Mouse (Mus musculus) liver, postnatal 0 days (tissue): ENCODE results near the gene Pou6f2. TPM values are rescaled to one million over a fixed set of nuclear protein-coding genes. Genes with fewer than 3 reads are reported as not detected.

Source experiments
- ATAC-seq: fragments of 200-750 bp; cut with Nextera tagmentation; 2 replicates; pipeline ENCODE4 v1.8.0; 2017; ENCODE audit warnings: mild to moderate bottlenecking, moderate library complexity
- DNase-seq: peaks from one replicate; pipeline ENCODE4 v3.0.0-alpha.2; 2016
- H3K27ac ChIP-seq: fragments of 300-500 bp; sonication (generic); 2 replicates; pipeline ENCODE4 v1.5.1; 2014; ENCODE audit warnings: antibody characterized with exemption, moderate library complexity, mild to moderate bottlenecking, low read depth
- H3K27me3 ChIP-seq: fragments of 300-500 bp; sonication (generic); 2 replicates; pipeline ENCODE4 v1.6.1; 2014; ENCODE audit warnings: low read length, control low read depth, mixed read lengths; ENCODE audit not compliant: insufficient read depth
- H3K36me3 ChIP-seq: fragments of 300-500 bp; sonication (generic); replicated peaks from 2 replicates; pipeline ENCODE4 v1.6.1; 2014; ENCODE audit warnings: mild to moderate bottlenecking, control low read depth, low read length, moderate library complexity, mixed read lengths; ENCODE audit not compliant: insufficient read depth
- H3K4me1 ChIP-seq: fragments of 300-500 bp; sonication (generic); 2 replicates; pipeline ENCODE4 v1.6.1; 2014; ENCODE audit warnings: antibody characterized with exemption, mild to moderate bottlenecking, control low read depth; ENCODE audit not compliant: insufficient read depth
- H3K4me2 ChIP-seq: fragments of 300-500 bp; sonication (generic); 2 replicates; pipeline ENCODE4 v1.6.1; 2014; ENCODE audit warnings: low read depth, mild to moderate bottlenecking, low read length, moderate library complexity, mixed read lengths
- H3K4me3 ChIP-seq: fragments of 300-500 bp; sonication (generic); 2 replicates; pipeline ENCODE4 v1.5.1; 2014; ENCODE audit warnings: low read depth, low read length
- H3K9ac ChIP-seq: fragments of 300-500 bp; sonication (generic); replicated peaks from 2 replicates; pipeline ENCODE4 v1.6.1; 2014; ENCODE audit warnings: mild to moderate bottlenecking, moderate library complexity
- H3K9me3 ChIP-seq: fragments of 300-500 bp; sonication (generic); 2 replicates; pipeline ENCODE4 v1.6.1; 2016; ENCODE audit warnings: mild to moderate bottlenecking, control low read depth, low read length, mixed read lengths
- CTCF ChIP-seq: sonication (generic); IDR thresholded peaks from 2 replicates; pipeline ENCODE4 v1.5.1; 2016; ENCODE audit warnings: antibody characterized with exemption, low read depth
- EP300 ChIP-seq: IDR thresholded peaks from 2 replicates; pipeline ENCODE4 v1.6.1; 2016; ENCODE audit warnings: antibody characterized with exemption, low read depth, mild to moderate bottlenecking
- WGBS: fragments of 180-500 bp; shearing (Covaris S2); extraction: QIAGEN DNeasy Blood & Tissue Kit; methylation state at CpG from one replicate; pipeline ENCODE4 v1.1.7; 2014; ENCODE audit not compliant: insufficient replicate concordance; 5-methylcytosine and 5-hydroxymethylcytosine counted together
- polyA plus RNA-seq: library from polyadenylated mRNA; unstranded; fragments of >200 nt; fragmentation: Nextera tagmentation; extraction: Ambion mirVana; gene quantifications from 2 replicates; pipeline ENCODE4 v1.2.1, GENCODE M21; 2015

Gene Pou6f2
- polyA plus RNA-seq, 1 experiment from 2014 or later, result not detected

DNA sequence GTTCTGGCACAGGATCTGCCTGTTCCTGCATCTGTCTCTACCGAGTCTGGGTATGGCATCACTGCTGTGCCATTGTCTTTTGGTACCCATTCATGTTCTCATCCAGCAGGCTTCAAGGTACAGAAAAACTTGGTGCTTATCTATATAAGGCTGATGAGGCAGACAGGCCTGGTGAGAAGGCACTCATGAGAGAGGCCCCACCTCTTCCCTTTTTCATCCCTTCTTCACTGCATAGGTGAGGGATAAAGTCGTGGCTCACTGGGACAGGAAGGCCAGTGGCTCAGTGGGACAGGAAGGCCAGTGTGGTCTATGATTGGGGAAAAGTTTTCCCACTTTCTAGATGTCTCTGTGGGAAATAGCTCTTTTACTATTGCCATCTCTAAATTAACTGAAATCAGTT lies 263.8 kb downstream of the Pou6f2 start:
- Histone ChIP-seq H3K4me1 (no peaks in the 10 kb centered on the region), H3K36me3 (no peaks in the 10 kb centered on the region), H3K4me3 (no peak overlapping the region), H3K27ac (no peak overlapping the region), H3K27me3 (no peaks in the 10 kb centered on the region), H3K9me3 (no peaks in the 10 kb centered on the region), H3K9ac (no peak overlapping the region), H3K4me2 (no peak overlapping the region)
- 45% methylated on average over 2 of the region's 2 CpGs for WGBS
- DNase-seq (no peak), ATAC-seq (no peak)
- TF ChIP-seq CTCF, result no peak
- TF ChIP-seq EP300, result no peak

DNA sequence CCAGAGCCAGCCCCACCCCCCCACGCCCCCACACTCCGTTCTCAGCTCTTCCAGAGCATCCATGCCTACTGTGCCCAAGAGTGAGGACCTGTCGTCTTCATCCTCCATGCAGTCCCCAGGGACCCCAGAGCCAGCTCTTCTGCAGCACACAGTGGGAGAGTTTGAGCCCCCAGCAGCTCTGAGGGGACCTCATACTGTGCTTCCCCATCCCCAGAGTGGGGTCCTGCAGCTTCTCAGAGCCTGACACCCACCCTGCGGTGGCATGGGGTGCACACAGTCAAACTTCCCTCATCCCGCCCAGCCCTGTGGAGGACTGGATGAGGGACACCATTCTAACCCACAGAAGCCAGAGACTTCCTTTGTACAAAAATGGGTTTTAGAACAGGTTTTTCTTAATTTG lies 264.3 kb downstream of the Pou6f2 start:
- Histone ChIP-seq H3K4me2 (no peak overlapping the region), H3K27ac (no peak overlapping the region), H3K4me1 (no peaks in the 10 kb centered on the region), H3K27me3 (no peaks in the 10 kb centered on the region), H3K9ac (no peak overlapping the region), H3K36me3 (no peaks in the 10 kb centered on the region), H3K9me3 (no peaks in the 10 kb centered on the region), H3K4me3 (no peak overlapping the region)
- no peak for TF ChIP-seq CTCF
- no peak for TF ChIP-seq EP300
- DNase-seq (no peak), ATAC-seq (no peak)
- WGBS, result 70% methylated on average over 5 of the region's 5 CpGs

DNA sequence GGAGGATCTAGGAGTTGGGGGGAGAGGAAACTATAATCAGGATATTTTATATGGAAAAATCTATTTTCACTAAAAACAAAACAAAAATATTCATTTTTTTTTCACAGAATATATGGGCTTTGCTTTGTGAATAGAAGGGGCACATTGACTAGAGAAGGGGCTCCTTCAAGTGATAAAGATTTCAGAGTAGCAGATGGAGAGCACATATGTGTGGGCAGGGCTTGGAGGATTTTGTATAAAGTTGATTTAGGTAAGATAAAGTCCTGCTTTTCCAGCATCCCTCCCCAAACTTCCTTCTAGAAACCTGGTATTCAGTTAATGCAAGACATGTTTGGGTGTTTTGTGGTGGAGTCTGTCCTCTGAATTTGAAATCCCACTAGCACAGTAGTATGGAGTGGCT lies 266.2 kb downstream of the Pou6f2 start:
- no peaks in the 10 kb centered on the region for H3K36me3 ChIP-seq
- DNase-seq (no peak), ATAC-seq (no peak)
- H3K4me3 ChIP-seq, result no peak overlapping the region
- no peak for TF ChIP-seq EP300
- TF ChIP-seq CTCF, result no peak
- no peak overlapping the region for H3K4me2 ChIP-seq
- H3K9me3 ChIP-seq, result no peaks in the 10 kb centered on the region
- no peaks in the 10 kb centered on the region for H3K27me3 ChIP-seq
- H3K9ac ChIP-seq, result no peak overlapping the region
- H3K4me1 ChIP-seq, result no peaks in the 10 kb centered on the region
- no peak overlapping the region for H3K27ac ChIP-seq

DNA sequence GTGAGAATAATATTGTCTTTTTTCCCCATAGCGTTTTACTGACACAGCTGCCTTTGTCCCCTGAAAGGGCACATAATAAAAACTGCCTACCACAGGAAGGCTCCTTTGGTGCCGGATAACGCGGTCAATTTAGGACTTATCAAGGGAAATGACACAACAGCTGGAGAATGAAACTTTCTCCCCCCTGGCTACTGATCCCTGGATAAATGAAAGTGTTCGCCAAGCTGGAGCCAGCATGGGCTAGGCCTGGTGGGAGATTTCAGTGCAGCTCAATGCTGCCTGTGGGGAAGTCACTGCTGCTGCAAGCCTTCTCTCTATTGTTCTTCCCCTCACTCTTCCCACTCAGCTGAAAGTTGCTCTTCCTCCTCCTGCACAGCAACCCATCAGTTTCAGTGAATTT lies 267.8 kb downstream of the Pou6f2 start:
- Histone ChIP-seq H3K27me3 (no peaks in the 10 kb centered on the region), H3K36me3 (no peaks in the 10 kb centered on the region), H3K27ac (no peak overlapping the region), H3K4me2 (no peak overlapping the region), H3K9ac (no peak overlapping the region), H3K4me1 (no peaks in the 10 kb centered on the region), H3K9me3 (no peaks in the 10 kb centered on the region), H3K4me3 (no peak overlapping the region)
- DNase-seq (no peak), ATAC-seq (no peak)
- 59% methylated on average over 5 of the region's 5 CpGs for WGBS
- TF ChIP-seq CTCF (no peak), EP300 (no peak)

DNA sequence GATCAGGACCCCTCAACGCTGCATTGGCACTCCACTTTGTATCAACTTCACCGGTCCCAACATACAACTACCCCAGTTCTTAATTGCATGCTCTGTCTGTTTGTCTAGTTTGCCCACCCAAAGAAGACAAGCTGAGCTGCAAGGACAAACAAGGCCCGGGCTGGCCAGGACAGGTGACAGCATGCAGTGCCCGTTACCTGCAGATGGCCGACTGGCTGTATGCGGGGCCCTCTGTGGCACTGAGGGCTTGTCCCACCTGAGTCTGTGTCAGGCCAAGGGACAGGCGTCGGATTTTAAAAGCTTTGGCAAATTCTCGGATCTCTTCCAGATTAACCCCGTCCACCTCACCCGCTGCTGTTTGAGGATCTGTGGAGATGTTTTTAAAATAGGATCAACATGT lies 268.7 kb downstream of the Pou6f2 start:
- no peak for ATAC-seq

DNA sequence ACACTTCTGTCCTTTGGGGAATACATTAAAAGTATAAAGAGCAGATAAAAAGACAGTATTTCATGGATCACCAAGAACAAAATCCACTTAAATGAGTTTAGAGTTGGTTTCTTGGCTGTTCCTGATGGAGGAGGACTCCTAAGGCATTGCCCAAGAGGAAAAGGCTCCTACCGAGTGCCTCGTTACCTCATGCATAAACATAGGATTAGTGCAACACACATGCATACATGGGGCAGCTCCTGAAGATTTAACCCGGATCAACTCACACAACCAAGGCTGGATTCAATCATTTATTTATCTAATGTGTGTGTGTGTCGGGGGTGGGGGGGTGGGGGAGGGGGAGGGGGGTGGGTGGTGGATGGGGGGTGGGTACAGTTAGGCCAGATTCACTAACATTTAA lies 269.4 kb downstream of the Pou6f2 start:
- Histone ChIP-seq H3K36me3 (no peaks in the 10 kb centered on the region), H3K9me3 (no peaks in the 10 kb centered on the region), H3K4me2 (no peak overlapping the region), H3K4me3 (no peak overlapping the region), H3K27ac (no peak overlapping the region), H3K27me3 (no peaks in the 10 kb centered on the region), H3K9ac (no peak overlapping the region), H3K4me1 (no peaks in the 10 kb centered on the region)
- 50% methylated on average over 4 of the region's 4 CpGs for WGBS
- DNase-seq (no peak), ATAC-seq (no peak)
- TF ChIP-seq EP300 (no peak), CTCF (no peak)

More for the DNA sequence above, 268.7 kb downstream of the Pou6f2 start:
- DNase-seq, result no peak
- no peaks in the 10 kb centered on the region for H3K36me3 ChIP-seq
- H3K4me2 ChIP-seq, result no peak overlapping the region
- TF ChIP-seq CTCF, result no peak
- no peak for TF ChIP-seq EP300
- H3K4me3 ChIP-seq, result no peak overlapping the region
- no peaks in the 10 kb centered on the region for H3K27me3 ChIP-seq
- WGBS, result 76% methylated on average over 11 of the region's 11 CpGs
- H3K4me1 ChIP-seq, result no peaks in the 10 kb centered on the region
- H3K9me3 ChIP-seq, result no peaks in the 10 kb centered on the region
- H3K27ac ChIP-seq, result no peak overlapping the region
- no peak overlapping the region for H3K9ac ChIP-seq

DNA sequence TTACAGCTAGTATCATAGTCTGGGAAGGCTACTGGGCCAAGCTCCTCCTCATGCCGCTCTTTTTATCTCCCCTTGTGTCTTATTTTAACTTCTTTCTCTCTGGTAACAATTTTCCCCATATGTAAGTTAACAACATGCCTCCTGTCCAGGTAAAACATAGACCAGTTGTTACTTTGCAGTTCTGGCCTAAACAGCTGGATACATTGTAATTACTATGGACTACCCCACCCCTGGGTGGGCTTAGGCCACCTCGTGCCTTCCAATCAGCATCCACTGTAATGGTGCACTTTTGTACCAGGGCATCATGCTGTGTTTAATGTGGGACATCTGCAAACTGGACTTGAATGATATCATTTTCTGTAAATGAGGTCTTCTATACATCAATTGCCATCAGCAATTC lies 271.4 kb downstream of the Pou6f2 start:
- Histone ChIP-seq H3K36me3 (no peaks in the 10 kb centered on the region), H3K9me3 (no peaks in the 10 kb centered on the region), H3K9ac (no peak overlapping the region), H3K4me1 (no peaks in the 10 kb centered on the region), H3K4me3 (no peak overlapping the region), H3K4me2 (no peak overlapping the region), H3K27me3 (no peaks in the 10 kb centered on the region), H3K27ac (no peak overlapping the region)
- ATAC-seq (no peak), DNase-seq (no peak)
- 69% methylated on average over 2 of the region's 2 CpGs for WGBS
- no peak for TF ChIP-seq CTCF
- no peak for TF ChIP-seq EP300
